In genomic region chr2:181384919-181385391, GRCm38 (mm10) we compare ENCODE assay signal across 8 mouse cellular contexts. TPM values are rescaled to one million over a fixed set of nuclear protein-coding genes. Genes with fewer than 3 reads are reported as not detected.
DNase-seq lines count a peak whose midpoint lies in the region; ATAC-seq and TF ChIP-seq lines count a peak whose summit lies in the region.

No protein-coding gene starts in this region.

- H3K4me3 ChIP-seq in limb, embryonic 14.5 days (replicated peaks; ENCODE audit: low read length) = no peak overlapping the region
- H3K4me3 ChIP-seq in limb, embryonic 10.5 days = no peak overlapping the region
- no peak overlapping the region for H3K4me3 ChIP-seq in heart, embryonic 15.5 days

- no peak for TF ChIP-seq POLR2A in limb, embryonic 14.5 days (IDR thresholded peaks at IDR 0.05; ENCODE audit: borderline replicate concordance, extremely low read depth, insufficient read depth, insufficient read length)

- H3K27me3 ChIP-seq in limb, embryonic 14.5 days (ENCODE audit: control insufficient read depth, insufficient read depth, low read length) = no peaks in the 10 kb centered on the region
- H3K27me3 ChIP-seq in limb, embryonic 10.5 days (ENCODE audit: low read depth, poor library complexity, severe bottlenecking) = no peaks in the 10 kb centered on the region
- no peaks in the 10 kb centered on the region for H3K27me3 ChIP-seq in heart, embryonic 15.5 days

- DNase-seq in adrenal gland, adult 2 months = peak; percentile 46
- no peak for DNase-seq in adrenal gland, adult 8-10 months
- DNase-seq in limb, embryonic 14.5 days (ENCODE audit: low spot score) = peak; percentile 63
- DNase-seq in limb, embryonic 10.5 days (ENCODE audit: low spot score) = no peak
- DNase-seq in lung, postnatal 25 days (ENCODE audit: low spot score) = peak; percentile 56
- no peak for DNase-seq in frontal cortex, postnatal 14 days (ENCODE audit: low spot score in 2 of 2)

- H3K9ac ChIP-seq in limb, embryonic 14.5 days (ENCODE audit: low read depth, low read length, severe bottlenecking) = no peak overlapping the region; the same call in 1 of the 2 replicates
- no peak overlapping the region for H3K9ac ChIP-seq in heart, embryonic 15.5 days

- no peak overlapping the region for H3K4me2 ChIP-seq in limb, embryonic 14.5 days (replicated peaks; ENCODE audit: low read depth, low read length, severe bottlenecking)
- no peak overlapping the region for H3K4me2 ChIP-seq in heart, embryonic 15.5 days

- H3K9me3 ChIP-seq in limb, embryonic 14.5 days (ENCODE audit: control insufficient read depth, low read length) = no peaks in the 10 kb centered on the region
- H3K9me3 ChIP-seq in limb, embryonic 10.5 days (replicated peaks) = no peaks in the 10 kb centered on the region
- no peaks in the 10 kb centered on the region for H3K9me3 ChIP-seq in heart, embryonic 15.5 days (replicated peaks)

- ATAC-seq in limb, embryonic 14.5 days (ENCODE audit: low FRiP score, low read depth) = no peak
- peak; percentile 56 for ATAC-seq in heart, embryonic 15.5 days (replicated peaks; ENCODE audit: insufficient number of reproducible peaks, insufficient read depth, low FRiP score, low read depth)
- no peak for ATAC-seq in erythroblast, adult 5-6 weeks (replicated peaks; ENCODE audit: low FRiP score, poor library complexity, severe bottlenecking)

- no peak overlapping the region for H3K27ac ChIP-seq in limb, embryonic 14.5 days (replicated peaks; ENCODE audit: low read depth, low read length)
- H3K27ac ChIP-seq in limb, embryonic 10.5 days = no peak overlapping the region
- H3K27ac ChIP-seq in heart, embryonic 15.5 days = peak overlapping the region; percentile 52; the same call in 1 of the 2 replicates

- H3K4me1 ChIP-seq in limb, embryonic 14.5 days (ENCODE audit: control insufficient read depth, insufficient read depth, low read length) = no peaks in the 10 kb centered on the region
- H3K4me1 ChIP-seq in limb, embryonic 10.5 days = no peaks in the 10 kb centered on the region
- H3K4me1 ChIP-seq in heart, embryonic 15.5 days (replicated peaks) = peaks cover 12% of the 10 kb centered on the region; the same call in 1 of the 2 replicates

- H3K36me3 ChIP-seq in limb, embryonic 14.5 days (ENCODE audit: control insufficient read depth, insufficient read depth, low read length) = peaks cover 75% of the 10 kb centered on the region
- H3K36me3 ChIP-seq in limb, embryonic 10.5 days = peaks cover 73% of the 10 kb centered on the region
- peaks cover 40% of the 10 kb centered on the region for H3K36me3 ChIP-seq in heart, embryonic 15.5 days

- WGBS in limb, embryonic 14.5 days = 92% methylated on average over 4 of the region's 4 CpGs
- WGBS in limb, embryonic 10.5 days = 83% methylated on average over 4 of the region's 4 CpGs
- WGBS in heart, embryonic 15.5 days = 71% methylated on average over 4 of the region's 4 CpGs

RNA-seq across cellular contexts. Expression of gene Lime1, which starts 5.1 kb away (rescaled TPM):
- 10 to 100 TPM; 13.6 to 20.5 TPM for total RNA-seq in adrenal gland, adult 2 months (2021)
- 167 and 174 TPM in 2 replicates for polyA plus RNA-seq in adrenal gland, adult 2 months (2012; rRNA removed)
- 10 to 100 TPM; 17.2 to 37.4 (median 22.9) TPM for total RNA-seq in adrenal gland, adult 8-10 months (2022)
- polyA plus RNA-seq in limb, embryonic 14.5 days (2012; rRNA removed) = 63.3 and 84.7 TPM in 2 replicates
- polyA plus RNA-seq in limb, embryonic 14.5 days (2014; fragmentation: Nextera tagmentation; extraction: Ambion mirVana) = 21.3 and 26.8 TPM in 2 replicates
- polyA plus RNA-seq in limb, embryonic 10.5 days (2016; fragmentation: Nextera tagmentation; extraction: Ambion mirVana) = 26.1 and 30.6 TPM in 2 replicates
- 12.0 and 18.9 TPM in 2 replicates for polyA plus RNA-seq in heart, embryonic 15.5 days (2015; fragmentation: Nextera tagmentation; extraction: Ambion mirVana)
- 8.8 and 11.5 TPM in 2 replicates for total RNA-seq in erythroblast, adult 5-6 weeks (2015; ENCODE audit: low replicate concordance)
- total RNA-seq in erythroblast, adult 5-6 weeks (2017; ENCODE audit: low replicate concordance) = 2.5 and 3.8 TPM in 2 replicates

RNA-seq across cellular contexts. Expression of gene Arfrp1, which starts 19.8 kb away (rescaled TPM):
- total RNA-seq in adrenal gland, adult 2 months (2021) = 10 to 100 TPM; 44.0 to 46.2 TPM
- polyA plus RNA-seq in adrenal gland, adult 2 months (2012; rRNA removed) = 14.8 and 19.5 TPM in 2 replicates
- total RNA-seq in adrenal gland, adult 8-10 months (2022) = 10 to 100 TPM; 42.4 to 63.8 (median 57.7) TPM
- polyA plus RNA-seq in limb, embryonic 14.5 days (2012; rRNA removed) = 81.0 and 89.9 TPM in 2 replicates
- polyA plus RNA-seq in limb, embryonic 14.5 days (2014; fragmentation: Nextera tagmentation; extraction: Ambion mirVana) = 50.0 and 54.7 TPM in 2 replicates
- polyA plus RNA-seq in limb, embryonic 10.5 days (2016; fragmentation: Nextera tagmentation; extraction: Ambion mirVana) = 79.7 and 80.9 TPM in 2 replicates
- polyA plus RNA-seq in heart, embryonic 15.5 days (2015; fragmentation: Nextera tagmentation; extraction: Ambion mirVana) = 53.2 and 59.4 TPM in 2 replicates
- total RNA-seq in erythroblast, adult 5-6 weeks (2015; ENCODE audit: low replicate concordance) = 0.96 and 11.1 TPM in 2 replicates
- 4.0 and 13.0 TPM in 2 replicates for total RNA-seq in erythroblast, adult 5-6 weeks (2017; ENCODE audit: low replicate concordance)

RNA-seq across cellular contexts. Expression of gene Zgpat, which starts 20.2 kb away (rescaled TPM):
- total RNA-seq in adrenal gland, adult 2 months (2021) = 10 to 100 TPM; 36.6 to 51.0 TPM
- 33.8 and 34.5 TPM in 2 replicates for polyA plus RNA-seq in adrenal gland, adult 2 months (2012; rRNA removed)
- total RNA-seq in adrenal gland, adult 8-10 months (2022) = 10 to 100 TPM; 49.1 to 76.4 (median 55.7) TPM
- 57.4 and 67.9 TPM in 2 replicates for polyA plus RNA-seq in limb, embryonic 14.5 days (2012; rRNA removed)
- polyA plus RNA-seq in limb, embryonic 14.5 days (2014; fragmentation: Nextera tagmentation; extraction: Ambion mirVana) = 37.3 and 47.6 TPM in 2 replicates
- 43.8 and 54.0 TPM in 2 replicates for polyA plus RNA-seq in limb, embryonic 10.5 days (2016; fragmentation: Nextera tagmentation; extraction: Ambion mirVana)
- 24.1 and 32.2 TPM in 2 replicates for polyA plus RNA-seq in heart, embryonic 15.5 days (2015; fragmentation: Nextera tagmentation; extraction: Ambion mirVana)
- total RNA-seq in erythroblast, adult 5-6 weeks (2015; ENCODE audit: low replicate concordance) = 0.77 and 2.3 TPM in 2 replicates
- total RNA-seq in erythroblast, adult 5-6 weeks (2017; ENCODE audit: low replicate concordance) = 10.5 and 11.0 TPM in 2 replicates

Comparison
In these comparisons a context has a peak if more than half of its experiments do, and no peak if none do; other contexts are left out.
1. DNase-seq: peak in adrenal gland, adult 2 months (single experiment), limb, embryonic 14.5 days (single experiment) and lung, postnatal 25 days (single experiment); none in adrenal gland, adult 8-10 months (single experiment), limb, embryonic 10.5 days (single experiment) and frontal cortex, postnatal 14 days (0 of 2).